Mouse (Mus musculus) urinary bladder, postnatal 36 days (tissue): ENCODE results near the gene Tlr11.

ENCODE experiments used
- DNase-seq, 2 experiments: peaks; one replicate each; pipeline ENCODE4 v3.0.0; 2022; ENCODE audit warnings: low spot score in 2 of 2, mixed read lengths in 1 of 2

The Tlr11 gene

DNA sequence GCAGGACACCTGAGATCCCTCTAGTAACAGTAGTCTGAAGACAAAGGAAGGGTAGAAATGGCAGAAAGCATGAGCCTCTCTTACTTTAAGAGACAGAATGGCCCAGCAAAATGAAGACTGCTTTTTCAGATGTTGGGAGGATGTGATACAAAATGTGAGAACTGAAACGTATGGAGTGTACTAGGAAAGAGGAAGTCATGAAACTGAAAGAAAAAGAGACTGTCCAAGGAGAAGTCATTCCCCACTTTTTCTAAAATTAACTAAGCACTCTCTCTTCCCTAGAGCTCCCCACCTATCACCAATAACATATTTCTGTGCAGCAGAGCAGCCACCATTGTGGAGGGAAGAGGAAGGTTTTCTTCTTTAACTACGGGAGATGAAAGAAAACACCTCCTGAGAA lies at the start of gene Tlr11:
TSS of gene Tlr11 (plus strand) at position 322 of the 400 bp plus-strand sequence.
- DNase-seq: no peak

DNA sequence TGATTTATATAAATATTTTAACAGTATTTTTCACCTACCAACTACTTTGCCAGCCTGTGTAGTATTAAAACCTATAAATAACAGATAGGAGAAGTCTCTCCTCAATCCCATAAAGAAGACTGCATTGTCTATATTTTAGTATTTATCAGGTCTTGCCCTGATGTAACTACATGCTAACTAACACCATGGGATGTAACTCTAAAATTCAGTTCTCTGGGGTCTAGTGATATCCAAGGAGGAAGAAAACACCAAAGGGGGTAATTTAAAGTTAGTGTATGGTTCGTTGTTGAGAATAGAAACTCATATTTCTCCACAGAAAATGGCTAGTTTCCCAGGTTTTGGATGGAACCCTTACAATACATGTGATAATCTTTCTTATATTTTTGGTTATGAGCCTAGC lies 31.1 kb upstream of the Tlr11 start, which contains the start of gene Olfr734:
TSS of gene Olfr734 (minus strand) at position 101 of the 400 bp plus-strand sequence.
- DNase-seq: no peak

- no peak for DNase-seq
Measured at GRCm38 (mm10) chr14:50348796-50349195, 8.9 kb upstream of the Tlr11 start, which contains the start of gene Olfr735. Gene Olfr735, minus strand, starts transcription at chr14:50348872.

GRCm38 (mm10) chr14:50352438-50352837 lies 5.3 kb upstream of the Tlr11 start:
- peak in 1 of 2 experiments; percentile 19 for DNase-seq

DNA sequence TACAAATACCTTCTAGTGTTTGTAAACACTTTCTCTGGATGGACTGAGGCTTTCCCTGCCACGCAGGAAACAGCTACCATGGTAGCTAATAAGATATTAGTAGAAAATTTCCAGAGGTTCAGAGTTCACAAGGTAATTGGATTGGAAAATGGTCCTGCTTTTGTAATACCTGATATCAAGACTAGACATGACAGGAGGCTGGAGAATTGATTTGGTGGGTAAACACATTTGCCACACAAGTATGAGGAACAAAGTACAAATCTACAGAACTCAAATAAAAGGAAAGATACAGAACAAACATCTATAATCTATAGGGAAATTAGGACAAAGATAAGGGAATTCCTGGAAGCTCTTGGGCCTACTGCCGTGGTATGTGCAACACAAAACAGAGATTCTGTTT lies 989 bp upstream of the Tlr11 start:
- no peak for DNase-seq

- DNase-seq: no peak
Measured at GRCm38 (mm10) chr14:50360480-50360879, 2.8 kb downstream of the Tlr11 start.

- no peak for DNase-seq
Measured at GRCm38 (mm10) chr14:50363561-50363960, 5.8 kb downstream of the Tlr11 start.

DNA sequence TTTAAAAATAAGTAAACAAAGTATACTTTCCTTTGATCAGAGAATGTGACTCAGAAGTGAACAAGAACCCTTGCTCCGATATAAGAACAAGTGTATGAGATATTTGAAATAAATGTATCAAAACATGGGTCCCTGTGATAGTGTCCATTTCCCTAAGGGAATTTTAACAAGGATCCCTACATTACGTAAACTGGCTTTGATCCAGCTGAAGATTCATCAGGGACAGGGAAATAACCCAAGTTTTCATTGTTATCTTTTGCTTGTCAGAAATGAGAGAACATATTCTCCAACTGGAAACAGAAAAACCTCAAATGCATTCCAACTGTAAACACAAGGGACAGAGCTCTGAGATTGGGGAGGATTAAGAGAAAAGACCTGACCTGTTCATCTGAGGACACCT lies 23.1 kb downstream of the Tlr11 start, which contains the start of gene Olfr736:
TSS of gene Olfr736 (plus strand) at position 301 of the 400 bp plus-strand sequence.
- no peak for DNase-seq

DNA sequence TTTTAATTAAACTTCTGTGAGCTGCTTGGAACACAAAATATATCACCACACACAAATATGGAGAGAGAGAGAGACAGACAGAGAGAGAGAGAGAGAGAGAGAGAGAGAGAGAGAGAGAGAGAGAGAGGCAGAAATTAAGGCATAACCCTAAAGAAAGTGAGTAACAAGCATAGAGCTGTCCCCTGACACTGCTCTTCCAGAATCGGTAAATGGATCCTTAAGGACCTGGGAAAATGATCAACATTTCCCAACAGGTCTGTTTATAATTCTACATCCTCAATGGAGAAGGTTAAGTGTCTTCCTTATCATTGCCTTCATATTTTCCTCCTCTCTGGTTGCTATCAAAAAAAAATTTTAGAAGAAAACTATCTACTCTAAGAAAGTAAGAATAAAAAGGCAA lies 49.6 kb downstream of the Tlr11 start, which contains the start of gene Olfr738:
TSS of gene Olfr738 (plus strand) at position 301 of the 400 bp plus-strand sequence.
- DNase-seq: no peak
